Mouse (Mus musculus) cerebellum, adult 9-11 months (tissue): ENCODE results near the gene Stn1.

ENCODE experiments used
- DNase-seq: peaks from one replicate; pipeline ENCODE4 v3.0.0; 2022

Gene Stn1

DNA sequence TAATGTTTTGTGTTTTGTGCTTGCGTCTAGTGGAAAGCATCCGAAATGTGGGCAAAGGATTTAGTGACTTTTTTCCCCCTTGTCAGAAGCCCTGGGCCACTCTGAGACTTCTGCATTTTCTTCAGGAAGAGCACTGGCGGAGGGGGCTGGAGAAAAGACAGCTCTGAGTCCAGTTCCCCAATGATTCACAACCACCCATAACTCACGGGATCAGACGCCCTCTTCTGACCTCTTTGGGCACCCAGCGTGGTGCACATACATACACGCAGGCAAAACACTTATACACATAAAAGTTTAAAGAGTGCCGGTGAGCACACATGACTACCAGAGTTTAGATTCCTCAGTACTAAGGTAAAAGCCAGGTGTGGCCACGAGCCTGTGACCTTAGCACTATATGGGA, 71.8 kb downstream of the Stn1 start:
- DNase-seq: no peak

DNA sequence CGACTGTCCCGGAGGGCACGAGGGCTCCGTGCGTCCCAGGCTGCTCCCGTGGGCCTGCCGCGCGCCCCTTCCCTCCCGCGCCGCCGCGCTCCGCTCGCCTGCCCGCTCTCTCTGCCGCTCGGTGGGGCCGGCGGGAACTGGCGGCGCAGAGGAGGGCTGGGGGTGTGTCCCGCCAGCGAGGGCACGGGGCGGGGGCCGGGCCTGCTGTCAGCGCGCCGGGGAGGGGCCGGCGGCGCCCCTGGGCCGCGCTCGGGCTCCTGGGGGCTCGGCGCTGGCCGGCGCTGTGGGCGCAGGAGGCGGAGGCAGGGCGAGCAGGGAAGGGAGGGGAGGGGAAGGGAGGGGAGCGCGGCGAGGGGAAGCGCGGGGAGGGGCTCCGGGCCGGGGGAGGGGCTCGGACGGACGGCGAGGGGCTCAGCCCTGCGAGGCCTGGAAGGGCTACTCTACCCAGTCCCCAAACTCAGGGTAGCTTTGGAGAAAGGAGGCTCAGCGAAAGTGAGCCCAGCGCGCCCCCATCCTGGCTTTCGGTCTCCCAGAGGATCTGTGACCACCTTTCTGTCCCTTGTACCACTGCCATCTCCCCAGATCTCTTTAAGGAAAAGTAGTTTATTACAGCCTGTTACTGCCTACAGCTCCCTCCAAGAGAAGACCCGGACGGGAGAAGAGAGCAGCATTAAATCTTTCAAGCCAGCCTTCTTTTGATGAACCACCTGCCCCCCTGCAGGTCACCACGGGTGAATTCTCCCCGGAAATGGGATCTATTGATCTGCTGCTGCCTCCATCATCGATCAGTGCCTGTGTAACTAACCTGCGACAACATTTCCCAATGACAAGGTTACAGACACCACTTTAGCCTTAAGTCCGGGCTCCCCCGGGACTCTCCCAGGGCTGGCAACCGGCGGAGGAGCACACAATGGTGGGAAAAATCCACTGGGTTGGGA, 72.7 kb downstream of the Stn1 start, which contains the start of gene Sh3pxd2a:
TSS of gene Sh3pxd2a (minus strand) at position 98 of the 938 bp plus-strand sequence.
- no peak for DNase-seq

DNA sequence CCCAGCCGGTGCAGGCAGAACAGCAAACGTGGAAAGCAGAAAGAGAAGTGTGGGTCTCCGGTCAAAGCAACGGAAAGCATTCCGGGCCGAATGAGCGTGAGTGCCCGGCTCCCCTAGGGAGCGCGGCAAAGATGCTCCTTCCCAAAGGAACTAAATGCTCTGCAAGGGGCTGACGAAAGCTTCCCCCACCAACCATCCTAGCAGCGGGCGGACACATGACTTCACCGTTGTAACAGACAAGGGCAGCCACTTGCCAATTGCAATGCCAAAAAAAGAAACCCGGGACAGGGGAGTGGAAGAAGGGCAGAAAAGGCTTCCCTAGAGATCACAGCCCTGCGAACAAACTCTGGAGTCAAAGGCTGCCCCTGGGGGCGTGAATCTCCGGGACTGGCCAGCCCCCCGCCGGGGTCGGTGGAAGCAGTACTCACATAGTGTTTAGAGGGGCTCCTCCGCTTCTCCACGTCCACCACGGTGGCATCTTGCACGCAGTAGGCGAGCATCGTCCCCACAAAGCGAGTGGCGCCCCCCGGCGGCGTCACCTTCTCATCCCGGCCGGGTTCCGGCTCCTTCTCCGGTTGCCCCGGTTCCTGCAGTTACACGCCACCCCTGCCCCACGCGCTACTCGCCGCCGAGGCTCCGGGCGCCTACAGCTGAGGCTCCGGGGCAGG, 73.5 kb downstream of the Stn1 start:
- peak; percentile 18 for DNase-seq

GRCm38 (mm10) chr19:47463206-47463605, 74.1 kb downstream of the Stn1 start:
- no peak for DNase-seq

DNA sequence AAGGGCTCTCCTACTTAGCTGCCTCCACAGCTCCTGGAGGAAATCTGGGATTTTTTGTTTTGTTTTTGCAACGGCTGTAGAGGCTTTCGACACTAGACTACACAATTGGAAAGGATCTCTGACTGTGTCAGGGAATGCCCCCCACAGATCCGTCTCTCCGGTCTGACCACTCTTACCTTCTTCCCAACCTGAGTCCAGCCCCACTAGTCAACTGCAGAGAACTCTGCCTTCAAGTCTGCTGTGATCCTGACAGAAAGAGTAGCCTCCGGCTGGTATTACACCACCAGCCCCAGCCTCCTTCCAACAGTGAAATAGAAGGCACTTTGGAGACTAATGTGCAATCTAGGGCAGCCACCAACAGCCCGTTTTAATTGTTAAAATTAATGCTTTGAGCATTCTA, 74.6 kb downstream of the Stn1 start:
- DNase-seq: no peak

- DNase-seq: no peak
Observed at GRCm38 (mm10) chr19:47461838-47462237, 75.5 kb downstream of the Stn1 start.

GRCm38 (mm10) chr19:47461386-47461785, 75.9 kb downstream of the Stn1 start:
- no peak for DNase-seq

DNA sequence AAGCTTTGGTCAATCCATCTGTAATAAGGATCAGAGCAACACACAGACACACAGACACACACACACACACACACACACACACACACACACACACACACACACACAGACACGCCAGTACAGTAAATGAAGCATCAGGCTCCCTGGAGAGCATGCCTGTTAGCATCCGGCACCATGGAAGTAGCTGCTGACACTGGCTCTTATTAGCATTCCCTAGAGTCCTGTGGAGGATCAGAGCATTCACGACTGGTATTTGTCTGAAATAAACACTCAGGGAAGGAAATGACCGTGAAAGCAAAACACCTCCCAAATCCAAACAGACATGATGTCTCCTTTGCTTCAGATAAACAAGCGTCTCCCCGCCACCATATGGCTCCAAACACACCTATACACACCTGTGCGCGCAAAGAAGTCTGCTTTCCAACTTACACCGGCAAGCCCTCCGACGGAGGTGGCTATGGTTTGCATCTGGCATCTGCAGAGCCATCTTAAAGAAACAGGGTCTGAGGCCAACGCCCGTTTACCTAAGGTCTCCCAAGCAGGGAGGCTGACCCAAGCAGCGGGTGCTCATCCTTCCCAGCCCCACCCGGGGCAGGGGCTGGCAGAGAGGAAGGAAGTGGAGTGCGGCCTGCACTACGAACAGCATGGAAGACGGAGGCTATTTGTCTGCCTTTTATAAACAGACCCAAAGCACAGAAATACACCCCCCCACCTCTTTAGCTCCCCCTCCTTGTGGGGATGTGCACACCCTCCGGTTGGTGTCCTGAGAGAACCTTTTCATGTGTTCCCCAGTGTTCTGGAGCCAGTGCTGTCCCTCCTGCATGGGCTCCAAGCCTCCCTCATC, 77.0 kb downstream of the Stn1 start:
- no peak for DNase-seq

GRCm38 (mm10) chr19:47459214-47459613, 78.1 kb downstream of the Stn1 start:
- no peak for DNase-seq

GRCm38 (mm10) chr19:47458504-47459161, 78.7 kb downstream of the Stn1 start:
- DNase-seq: no peak

DNA sequence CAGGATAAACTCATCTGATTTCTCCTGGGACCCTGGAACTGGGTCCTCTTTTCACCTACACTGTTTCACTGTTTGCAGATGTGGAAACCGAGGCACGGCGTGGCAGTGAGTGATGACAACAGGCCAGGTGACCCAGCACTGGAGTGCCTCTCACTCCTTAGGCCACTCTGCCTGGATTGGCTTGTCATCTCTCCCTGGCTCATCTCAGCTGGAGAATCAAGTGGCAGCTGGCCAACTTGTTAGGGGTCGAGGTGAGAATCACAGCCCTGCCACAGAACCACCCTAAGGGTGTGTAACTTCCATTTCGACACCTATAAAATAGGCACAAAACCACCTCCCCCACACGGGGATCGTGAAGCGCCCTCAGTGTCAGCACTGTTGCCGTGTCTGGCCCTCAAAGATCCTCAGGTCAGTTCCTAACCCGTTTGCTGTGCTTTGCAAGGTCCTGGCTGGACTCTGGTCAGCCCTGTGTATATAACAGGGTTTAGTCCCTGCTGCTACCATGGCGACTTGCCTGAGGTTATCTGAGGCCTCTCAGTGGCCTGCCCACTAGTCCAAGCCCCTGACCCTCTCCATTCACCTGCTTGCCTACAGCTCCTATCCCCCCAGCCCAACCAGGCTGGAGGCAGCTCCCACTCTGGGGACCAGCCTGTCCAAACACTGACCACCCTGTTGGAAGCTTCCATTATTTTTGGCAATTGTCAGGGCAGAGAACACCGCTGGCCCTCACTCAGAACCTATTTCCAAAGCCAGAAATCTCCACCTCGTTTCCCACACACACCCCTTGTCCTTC, 79.4 kb downstream of the Stn1 start:
- DNase-seq: no peak

GRCm38 (mm10) chr19:47456021-47456420, 81.3 kb downstream of the Stn1 start:
- DNase-seq: no peak

DNA sequence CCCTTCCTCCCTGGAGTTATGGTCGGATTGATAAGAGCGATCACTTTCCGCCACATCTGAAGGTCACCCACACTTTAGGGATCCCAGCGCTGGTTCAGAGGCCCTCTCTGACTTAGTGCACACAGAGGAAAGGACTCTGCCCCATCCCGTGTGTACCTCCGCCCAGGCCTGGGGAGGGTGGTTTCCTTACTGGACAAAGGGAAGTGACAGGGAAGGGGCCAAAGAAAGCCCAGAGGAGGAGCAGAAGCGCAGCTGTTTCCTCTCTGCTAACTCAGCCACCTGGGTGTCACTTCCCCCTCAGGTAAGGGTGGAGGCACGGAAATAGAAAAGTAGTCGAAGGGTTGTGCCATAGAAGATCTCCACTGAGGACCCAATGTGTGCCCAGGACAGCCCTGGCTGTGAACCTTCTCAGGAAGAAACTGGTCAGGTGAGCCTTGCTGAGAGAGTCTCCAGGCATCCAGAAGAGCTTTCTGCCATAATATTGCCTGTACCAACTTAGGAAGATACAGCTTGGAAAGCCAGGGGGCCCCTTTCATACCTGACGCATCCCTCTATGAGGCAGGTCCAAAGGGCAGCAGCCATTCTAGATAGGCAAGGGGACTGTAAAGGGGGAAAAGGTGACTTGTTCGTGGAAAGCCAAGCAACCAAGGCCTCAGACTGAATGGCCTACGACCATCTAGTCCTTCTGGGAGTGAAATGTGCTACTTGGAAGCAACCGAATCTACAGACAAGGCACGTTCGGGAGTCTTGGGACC, 82.1 kb downstream of the Stn1 start:
- no peak for DNase-seq

GRCm38 (mm10) chr19:47454167-47455000, 82.9 kb downstream of the Stn1 start:
- DNase-seq: no peak

- no peak for DNase-seq
Observed at GRCm38 (mm10) chr19:47453352-47453751, 84.0 kb downstream of the Stn1 start.

- no peak for DNase-seq
Observed at GRCm38 (mm10) chr19:47452682-47453081, 84.6 kb downstream of the Stn1 start.

- DNase-seq: no peak
Observed at GRCm38 (mm10) chr19:47452211-47452610, 85.1 kb downstream of the Stn1 start.

DNA sequence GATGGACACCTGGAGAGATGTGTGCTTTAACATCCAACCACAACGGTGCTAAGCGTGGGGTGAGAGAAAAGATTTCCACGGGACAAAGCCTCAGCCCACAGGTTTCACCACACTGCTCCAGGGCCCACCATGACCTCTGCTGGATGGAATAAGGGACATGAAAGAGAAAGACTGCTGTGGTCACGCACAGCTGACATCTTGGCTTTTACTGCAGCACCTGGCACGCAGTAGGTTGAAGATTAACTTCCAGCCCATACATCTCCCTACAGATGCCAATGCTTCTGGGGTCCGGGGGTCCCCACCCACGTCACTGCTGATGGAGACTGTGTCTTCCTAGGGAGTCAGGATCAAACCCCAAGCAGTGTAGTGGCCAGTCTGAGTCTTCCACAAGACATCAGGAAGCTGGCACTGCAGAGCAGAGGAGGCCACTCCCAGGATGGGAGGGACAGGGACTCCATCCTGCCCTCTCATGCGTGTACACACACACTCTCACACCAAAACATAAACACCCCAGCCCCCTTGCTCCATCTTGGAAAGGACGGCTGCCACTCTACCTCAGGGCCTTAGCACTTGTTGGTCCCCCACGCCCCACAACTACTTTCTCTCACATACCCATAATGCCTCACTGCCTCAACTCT, 85.7 kb downstream of the Stn1 start:
- DNase-seq: no peak
